Mouse (Mus musculus) liver, adult 2 months (tissue): ENCODE measurements around the gene Abcc10.

Experiments used
- CTCF ChIP-seq: fragments of 200-500 bp; IDR thresholded peaks from 2 replicates; pipeline ENCODE4 v1.5.1; 2011; ENCODE audit warnings: low read depth, low read length, control low read depth
- POLR2A ChIP-seq: fragments of 200-500 bp; IDR thresholded peaks from 2 replicates; pipeline ENCODE4 v1.6.1; 2011; ENCODE audit warnings: low read length, control low read depth; ENCODE audit not compliant: insufficient read depth; ENCODE audit errors: extremely low read depth

GRCm38 (mm10) chr17:46267511-46267910 is 60.6 kb downstream of the Abcc10 start:
- TF ChIP-seq CTCF (no peak), POLR2A (no peak)
